Mouse (Mus musculus) intestine, embryonic 15.5 days (tissue): ENCODE data around the gene Zfp61. TPM values are rescaled to one million over a fixed set of nuclear protein-coding genes. Genes with fewer than 3 reads are reported as not detected.

Experiments
- polyA plus RNA-seq: library from polyadenylated mRNA; unstranded; fragments of >200 nt; fragmentation: Nextera tagmentation; extraction: Ambion mirVana; gene quantifications from 2 replicates; pipeline ENCODE4 v1.2.1, GENCODE M21; 2015

The Zfp61 gene
- polyA plus RNA-seq, 1 experiment from 2014 or later = 23.6 TPM

Other genes starting within 250 kb of the Zfp61 start
- gene Vmn1r183, start 248.0 kb downstream of the Zfp61 start, polyA plus RNA-seq = not detected in 2 replicates
- 13.6 and 15.6 TPM in 2 replicates for gene Zfp180, start 219.3 kb downstream of the Zfp61 start, polyA plus RNA-seq
- gene Zfp112, start 188.9 kb downstream of the Zfp61 start, polyA plus RNA-seq = 4.8 and 6.4 TPM in 2 replicates
- gene Zfp235, start 167.1 kb downstream of the Zfp61 start, polyA plus RNA-seq = 12.7 and 15.2 TPM in 2 replicates
- 3.8 TPM in 2 replicates for gene Zfp114, start 126.2 kb downstream of the Zfp61 start, polyA plus RNA-seq
- gene Zfp111, start 89.8 kb downstream of the Zfp61 start, polyA plus RNA-seq = 7.4 and 7.9 TPM in 2 replicates
- gene Zfp109, start 63.7 kb downstream of the Zfp61 start, polyA plus RNA-seq = 4.3 and 4.5 TPM in 2 replicates
- 2.8 and 3.1 TPM in 2 replicates for gene Zfp108, start 46.4 kb downstream of the Zfp61 start, polyA plus RNA-seq
- gene Zfp93, start 30.8 kb downstream of the Zfp61 start, polyA plus RNA-seq = 5.4 and 6.1 TPM in 2 replicates
- gene Zfp94, start 15.4 kb upstream of the Zfp61 start, polyA plus RNA-seq = 6.0 and 7.5 TPM in 2 replicates
- 0.18 and 0.27 TPM in 2 replicates for gene Tescl, start 32.7 kb upstream of the Zfp61 start, polyA plus RNA-seq
- gene Lypd5, start 48.0 kb upstream of the Zfp61 start, polyA plus RNA-seq = not detected in 2 replicates
- 2.7 and 3.4 TPM in 2 replicates for gene Kcnn4, start 69.0 kb upstream of the Zfp61 start, polyA plus RNA-seq
- 19.6 and 21.8 TPM in 2 replicates for gene Smg9, start 98.4 kb upstream of the Zfp61 start, polyA plus RNA-seq
- not detected in 2 replicates for gene Irgc1, start 151.1 kb upstream of the Zfp61 start, polyA plus RNA-seq
- gene Plaur, start 161.3 kb upstream of the Zfp61 start, polyA plus RNA-seq = 8.7 and 10.5 TPM in 2 replicates
- 2.8 and 3.3 TPM in 2 replicates for gene Cadm4, start 180.8 kb upstream of the Zfp61 start, polyA plus RNA-seq
- 32.0 and 36.6 TPM in 2 replicates for gene Zfp428, start 205.8 kb upstream of the Zfp61 start, polyA plus RNA-seq
- gene AC161166.1, start 211.2 kb upstream of the Zfp61 start, polyA plus RNA-seq = 0.14 and 0.24 TPM in 2 replicates
- 5.3 and 5.7 TPM in 2 replicates for gene Irgq, start 229.5 kb upstream of the Zfp61 start, polyA plus RNA-seq
- not detected in 2 replicates for gene Pinlyp, start 244.9 kb upstream of the Zfp61 start, polyA plus RNA-seq
- gene Xrcc1, start 245.1 kb upstream of the Zfp61 start, polyA plus RNA-seq = 79.9 and 101 TPM in 2 replicates